Mouse (Mus musculus) T-cell, adult 2 months (primary cell): ENCODE measurements around the gene Grasp.

Experiments used
- DNase-seq: peaks from one replicate; pipeline ENCODE4 v3.0.0; 2022; ENCODE audit warnings: low spot score

Grasp gene

DNA sequence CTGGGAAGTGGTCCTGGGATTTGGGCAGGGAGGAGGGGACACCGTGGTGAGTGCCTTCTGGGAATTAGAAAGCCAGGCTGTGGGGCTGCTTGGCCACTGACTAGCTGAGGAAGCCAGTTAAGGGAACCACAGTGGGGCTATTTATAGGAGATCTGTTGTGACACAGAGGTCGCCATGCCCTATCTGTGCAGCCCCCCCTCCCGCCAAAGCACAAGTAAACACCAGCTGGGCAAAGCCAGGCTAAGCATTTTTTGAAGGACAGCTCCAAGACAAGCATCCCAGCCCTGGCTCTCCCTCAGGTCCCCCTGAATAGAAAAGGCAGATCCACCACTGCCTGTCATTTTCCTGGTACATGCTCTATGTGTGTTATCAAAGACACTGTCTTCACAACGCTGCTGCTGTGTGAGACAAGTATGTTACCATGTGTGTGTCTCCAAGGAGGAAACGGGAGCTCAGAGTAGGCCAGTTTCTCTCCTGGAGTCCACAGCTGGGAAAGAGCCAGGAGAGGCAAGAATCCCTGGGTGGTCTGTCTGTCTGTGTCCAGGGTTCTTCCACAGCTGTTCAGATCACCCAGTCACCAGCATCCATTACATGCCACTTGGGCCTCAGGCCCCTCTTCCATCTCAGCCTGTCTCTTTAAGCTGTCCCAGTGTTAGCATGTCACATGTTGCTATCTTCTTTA lies 24.2 kb downstream of the Grasp start:
- DNase-seq: no peak

DNA sequence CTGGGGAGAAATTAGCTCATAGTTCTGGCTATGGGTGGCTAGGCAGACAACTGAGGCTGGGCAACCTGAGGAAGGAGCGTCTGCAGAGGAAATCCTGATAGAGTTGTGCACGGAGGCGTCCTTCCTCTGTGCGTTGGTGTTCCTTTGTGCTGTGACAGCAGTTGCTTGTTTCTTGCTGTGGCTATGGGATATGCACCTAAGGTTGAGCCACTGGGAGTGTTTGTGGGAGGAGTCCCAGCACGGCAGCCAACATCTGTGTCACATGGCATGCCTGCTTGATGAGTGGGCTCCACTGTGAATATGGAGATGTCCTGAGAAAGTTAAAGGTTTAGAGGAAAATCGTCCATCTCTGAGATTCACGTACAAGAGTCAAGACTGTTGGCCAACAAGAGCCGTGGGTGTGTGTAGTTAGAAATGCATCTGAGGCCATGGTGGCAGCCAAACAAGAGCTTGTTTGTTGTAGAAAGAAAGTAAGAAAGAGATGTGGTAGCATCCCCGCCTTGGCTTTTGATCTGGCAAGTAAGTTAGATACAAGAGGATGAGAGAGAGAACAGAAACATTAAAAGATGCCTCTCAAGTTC lies 26.3 kb downstream of the Grasp start:
- DNase-seq: peak; percentile 37

DNA sequence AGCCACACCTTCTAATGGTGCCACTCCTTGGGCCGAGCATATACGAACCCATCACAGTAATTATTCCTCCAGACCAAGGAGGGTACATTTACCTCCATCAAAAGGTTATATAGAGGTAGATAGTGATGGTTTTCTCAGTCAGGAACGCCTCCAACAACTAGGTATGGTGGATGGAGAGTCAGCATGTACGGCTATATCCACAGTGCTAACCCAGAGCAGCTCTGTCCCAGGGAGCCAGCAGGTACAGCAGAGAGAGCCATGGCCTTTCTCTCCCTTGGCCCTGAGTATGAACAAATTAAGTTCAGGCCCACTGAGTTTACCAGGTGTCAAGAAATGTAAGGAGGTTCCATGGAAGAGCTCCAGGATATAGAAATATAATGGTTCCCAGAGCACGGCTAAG lies 27.9 kb downstream of the Grasp start:
- DNase-seq: no peak

DNA sequence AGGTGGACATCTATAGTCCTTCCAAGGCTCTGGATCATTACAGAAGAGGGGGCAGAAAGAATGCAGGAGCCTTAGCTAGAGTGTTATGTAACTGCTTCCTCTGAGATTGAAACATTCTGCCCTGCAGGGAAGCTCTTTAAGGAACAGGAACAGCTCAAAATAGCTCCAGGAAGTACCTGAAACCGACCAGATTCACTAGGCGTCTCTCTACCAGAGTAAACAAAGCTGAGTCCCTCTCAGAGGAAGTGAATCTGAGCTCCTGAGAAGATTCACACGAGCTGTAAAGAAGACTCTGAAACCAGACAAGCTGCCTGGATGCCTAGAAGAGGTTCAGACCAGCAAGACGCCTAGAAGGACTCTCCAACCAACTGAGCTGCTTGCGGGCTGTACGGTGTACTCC lies 28.6 kb downstream of the Grasp start:
- no peak for DNase-seq

DNA sequence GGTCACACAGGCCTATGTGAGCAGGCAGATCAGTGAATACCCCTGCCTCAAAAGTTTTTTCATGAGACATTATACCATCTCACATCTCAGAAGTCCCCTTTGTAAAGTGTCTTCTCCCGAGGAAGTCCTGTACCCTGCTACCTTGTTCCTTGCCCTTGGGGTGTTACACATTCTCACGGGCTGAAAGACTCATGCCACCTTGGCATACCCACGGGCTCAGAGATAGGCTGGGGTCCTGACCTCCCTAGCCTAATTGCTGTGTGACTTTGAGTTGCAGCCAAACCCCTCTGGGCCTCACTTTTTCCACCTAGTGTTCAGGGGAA lies 29.5 kb downstream of the Grasp start:
- no peak for DNase-seq

DNA sequence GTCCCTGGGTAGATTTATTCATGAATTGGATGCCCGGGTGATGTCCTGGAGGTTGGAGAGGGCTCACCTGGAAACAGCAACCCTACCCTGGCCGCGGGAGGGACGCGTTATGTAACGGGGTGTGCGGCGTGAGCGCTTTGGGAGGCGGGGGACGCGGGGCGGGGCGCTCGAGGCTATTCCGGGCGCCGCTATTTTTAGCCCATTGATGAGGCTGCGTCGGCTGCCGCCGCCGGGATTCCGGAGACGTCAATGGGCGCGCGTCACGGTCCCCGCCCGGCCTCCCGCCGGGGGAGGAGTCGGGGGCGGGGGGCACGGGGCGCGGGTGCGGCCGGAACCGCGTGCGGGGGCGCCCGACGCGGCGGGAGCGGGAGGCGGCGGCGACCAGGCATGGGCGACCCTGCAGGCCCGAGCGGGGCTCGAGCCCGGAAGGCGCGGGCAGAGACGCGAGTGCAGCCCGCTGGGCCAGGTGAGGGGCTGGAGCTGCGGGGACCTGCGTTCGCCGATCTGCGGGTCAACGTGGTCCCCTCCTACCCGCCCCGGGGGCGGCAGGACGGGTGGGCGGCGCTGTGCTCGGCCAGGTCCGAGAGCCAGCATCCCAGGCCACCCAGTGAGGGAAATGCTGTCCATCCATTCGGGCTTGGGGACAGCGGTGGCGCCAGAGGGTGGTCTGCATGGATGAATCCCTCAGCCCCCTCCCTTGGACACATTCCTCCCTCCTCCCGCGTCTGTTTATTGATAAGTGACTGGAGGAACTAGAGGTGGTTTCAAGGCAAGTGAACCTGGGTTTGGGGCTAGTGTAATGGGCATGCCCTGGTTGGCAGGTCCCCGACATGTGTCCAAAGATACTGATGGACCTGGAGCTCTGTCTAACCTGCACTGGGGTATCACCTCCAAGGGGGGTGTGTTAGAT lies 30.2 kb downstream of the Grasp start, which contains the start of gene Nr4a1:
TSS of gene Nr4a1 (plus strand) at position 384 of the 910 bp plus-strand sequence.
- peak; percentile 82 for DNase-seq

DNA sequence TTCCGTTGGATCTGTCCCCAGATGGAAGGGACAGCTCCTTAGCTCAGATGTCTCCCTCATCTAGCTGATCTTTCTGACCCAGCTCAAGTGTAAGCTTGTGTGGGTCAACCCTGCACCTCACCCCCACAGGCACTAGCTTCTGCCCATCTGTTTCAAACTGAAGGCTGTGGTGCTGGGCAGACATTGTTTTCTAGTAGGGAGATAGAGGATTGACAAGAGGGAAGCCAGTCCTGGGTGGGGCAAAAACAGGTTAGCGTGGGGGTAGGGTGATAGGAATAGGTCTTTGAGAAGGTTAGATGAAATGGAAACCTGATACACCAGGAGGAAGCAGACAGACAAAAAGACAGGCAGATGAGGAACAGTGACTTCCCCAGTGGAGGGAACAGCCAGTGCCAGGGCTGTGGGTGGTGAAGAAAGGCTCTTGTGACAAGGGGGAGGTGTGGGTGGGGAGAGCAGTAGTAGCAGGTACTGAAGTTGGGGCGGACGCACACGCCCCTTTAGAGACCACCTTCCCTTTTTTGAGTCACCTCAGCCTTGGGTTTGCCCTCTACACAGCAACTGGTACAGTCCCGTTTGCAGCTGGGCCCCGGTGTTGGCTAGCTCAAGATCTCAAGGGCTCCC lies 32.0 kb downstream of the Grasp start:
- DNase-seq: no peak

DNA sequence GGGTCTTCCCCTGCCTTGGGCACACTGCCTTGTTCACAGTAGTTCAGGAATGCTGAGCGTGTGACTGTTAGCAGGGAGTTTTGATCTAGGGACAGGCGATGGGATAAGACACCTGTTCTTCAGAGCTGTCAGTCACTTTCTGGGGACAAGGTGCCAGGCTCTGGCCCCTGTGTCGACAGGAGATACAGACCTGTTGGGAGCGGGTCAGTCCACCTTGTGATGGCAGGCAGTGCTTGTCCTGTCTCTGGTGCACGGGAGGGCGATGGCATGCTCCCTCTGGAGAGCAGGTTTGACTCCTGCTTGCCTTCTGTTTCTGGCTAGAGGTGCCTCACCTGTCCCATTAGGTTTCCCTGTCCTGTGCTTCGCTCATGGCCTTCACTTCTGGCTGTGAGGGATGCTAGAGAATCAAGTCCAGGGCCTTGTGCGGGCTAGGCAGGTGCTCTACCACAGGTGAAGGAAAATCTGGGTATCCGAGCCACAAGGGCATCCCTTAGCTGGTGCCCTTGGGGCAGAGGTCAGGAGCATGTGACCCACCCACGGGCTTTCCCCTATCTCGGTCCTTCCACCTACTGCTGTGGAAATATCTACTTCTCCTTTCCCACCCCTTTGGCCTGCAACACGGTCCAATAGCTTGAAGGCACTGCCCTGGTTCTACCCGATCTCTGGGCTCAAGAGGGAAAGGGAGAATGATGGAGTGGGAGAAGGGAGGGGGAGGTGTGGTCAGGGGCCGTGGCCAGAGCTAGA lies 32.6 kb downstream of the Grasp start:
- no peak for DNase-seq

DNA sequence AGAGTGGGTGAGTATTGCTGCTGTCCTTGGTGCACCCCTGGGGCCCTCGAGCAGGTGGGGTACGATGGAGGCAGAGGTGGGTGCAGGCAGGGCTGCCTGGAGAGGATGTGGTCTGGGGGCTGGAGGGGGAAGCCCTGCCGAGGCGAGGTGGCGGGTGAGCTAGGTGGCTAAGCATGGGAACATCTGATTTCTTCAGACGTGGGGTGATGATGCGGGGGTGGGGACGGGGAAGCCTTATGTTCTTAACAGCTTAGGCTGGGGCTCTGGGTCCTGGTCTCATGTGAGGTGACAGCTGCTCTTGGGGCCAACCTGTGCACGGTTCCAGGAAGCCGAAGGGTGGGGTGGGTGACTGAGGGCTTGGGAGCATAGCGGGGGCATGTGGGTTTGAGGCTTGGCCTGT lies 34.4 kb downstream of the Grasp start:
- peak; percentile 92 for DNase-seq

DNA sequence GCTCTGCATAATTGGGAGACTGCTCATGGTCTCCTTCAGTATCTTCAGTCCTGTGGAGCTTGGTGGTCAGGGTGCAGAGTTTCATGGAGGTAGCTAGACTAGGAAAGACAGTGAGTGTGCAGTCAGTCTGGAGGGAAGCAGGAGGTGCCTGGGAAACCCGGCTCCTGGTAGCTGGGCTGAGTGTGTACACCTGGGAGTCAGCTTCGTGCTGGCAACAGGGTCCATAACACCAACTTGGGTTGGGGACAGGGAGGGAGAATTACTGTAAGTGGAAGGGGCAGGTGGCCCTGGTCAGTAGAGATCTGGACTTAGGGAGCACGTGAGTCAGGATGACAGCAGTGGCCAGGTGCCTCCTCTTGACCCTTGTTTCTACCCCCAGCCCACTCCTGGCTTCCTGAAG lies 35.9 kb downstream of the Grasp start:
- DNase-seq: no peak

DNA sequence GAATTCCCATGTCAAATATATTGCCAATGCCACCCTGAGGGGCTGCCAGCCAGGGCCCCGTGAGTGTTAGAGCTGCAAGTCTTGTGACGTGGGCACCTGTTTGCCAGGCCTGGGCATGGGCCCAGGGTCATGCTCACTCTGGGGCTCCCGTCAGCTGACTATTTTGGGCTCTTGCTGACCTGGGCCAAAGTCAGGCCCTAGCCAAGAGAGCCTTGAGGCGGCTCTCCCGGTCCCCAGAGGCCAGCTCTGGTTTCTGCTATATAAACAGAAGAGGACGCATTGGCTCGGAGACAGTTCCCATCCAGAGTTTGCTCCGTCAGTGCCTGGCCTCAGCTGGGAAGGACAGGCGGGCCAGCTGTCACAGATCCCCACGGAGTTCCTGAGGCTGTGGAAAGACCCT lies 36.4 kb downstream of the Grasp start:
- DNase-seq: no peak

DNA sequence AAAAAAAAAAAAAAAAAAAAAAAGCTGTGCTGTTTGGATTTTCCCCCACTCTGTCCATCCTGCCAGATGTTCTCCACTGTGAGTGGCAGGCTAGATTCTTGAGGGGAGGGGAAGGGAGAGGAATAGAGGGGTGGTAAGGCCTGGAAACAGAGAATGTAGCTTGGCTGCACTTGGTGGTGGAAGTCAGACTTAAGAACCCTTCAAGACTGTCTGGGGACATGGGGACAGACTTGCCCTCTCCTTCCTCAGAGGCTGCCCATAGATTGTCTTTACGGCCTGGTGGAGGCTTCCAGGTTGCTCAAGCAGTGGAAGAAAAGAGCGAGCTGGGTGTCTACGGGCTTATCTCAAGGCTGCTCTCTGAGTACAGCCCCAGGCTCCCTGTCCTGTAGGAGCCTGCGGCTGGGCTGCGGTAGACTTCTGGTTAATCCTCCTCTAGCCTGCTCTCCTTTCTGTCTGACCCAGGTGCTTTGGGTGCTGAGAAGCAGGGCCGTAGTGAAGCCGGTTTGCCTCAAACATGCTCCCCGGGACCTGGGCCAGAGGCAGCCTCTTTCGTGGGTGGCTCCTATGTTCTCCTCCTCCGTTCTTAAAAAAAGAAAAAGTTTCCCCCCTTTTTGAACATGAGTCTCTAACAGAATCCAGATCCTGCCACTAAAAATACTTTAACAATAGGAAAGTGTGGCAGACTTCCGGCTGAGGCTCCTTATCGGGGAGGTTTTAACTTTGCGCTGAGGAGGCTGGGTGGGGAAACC lies 37.1 kb downstream of the Grasp start:
- DNase-seq: no peak

DNA sequence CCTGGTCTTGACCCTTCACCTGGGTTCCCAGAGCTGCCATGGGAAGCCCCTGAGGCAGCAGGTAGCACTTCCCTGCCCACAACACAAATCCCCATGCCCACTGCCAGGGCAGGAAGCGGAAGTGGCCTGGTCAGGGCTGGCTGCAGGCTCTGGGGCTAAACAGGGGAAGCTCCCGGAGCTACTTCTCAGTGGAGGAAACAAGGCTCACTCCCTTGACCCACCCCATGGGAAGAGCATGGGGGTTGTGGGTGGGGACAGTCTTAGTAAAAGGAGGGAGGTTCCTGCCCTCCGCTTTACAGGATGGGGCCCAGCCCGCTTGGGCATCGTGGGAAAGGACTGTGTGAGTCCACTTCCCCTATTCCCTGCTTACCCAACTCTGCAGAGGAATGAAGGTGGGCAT lies 38.5 kb downstream of the Grasp start:
- no peak for DNase-seq

DNA sequence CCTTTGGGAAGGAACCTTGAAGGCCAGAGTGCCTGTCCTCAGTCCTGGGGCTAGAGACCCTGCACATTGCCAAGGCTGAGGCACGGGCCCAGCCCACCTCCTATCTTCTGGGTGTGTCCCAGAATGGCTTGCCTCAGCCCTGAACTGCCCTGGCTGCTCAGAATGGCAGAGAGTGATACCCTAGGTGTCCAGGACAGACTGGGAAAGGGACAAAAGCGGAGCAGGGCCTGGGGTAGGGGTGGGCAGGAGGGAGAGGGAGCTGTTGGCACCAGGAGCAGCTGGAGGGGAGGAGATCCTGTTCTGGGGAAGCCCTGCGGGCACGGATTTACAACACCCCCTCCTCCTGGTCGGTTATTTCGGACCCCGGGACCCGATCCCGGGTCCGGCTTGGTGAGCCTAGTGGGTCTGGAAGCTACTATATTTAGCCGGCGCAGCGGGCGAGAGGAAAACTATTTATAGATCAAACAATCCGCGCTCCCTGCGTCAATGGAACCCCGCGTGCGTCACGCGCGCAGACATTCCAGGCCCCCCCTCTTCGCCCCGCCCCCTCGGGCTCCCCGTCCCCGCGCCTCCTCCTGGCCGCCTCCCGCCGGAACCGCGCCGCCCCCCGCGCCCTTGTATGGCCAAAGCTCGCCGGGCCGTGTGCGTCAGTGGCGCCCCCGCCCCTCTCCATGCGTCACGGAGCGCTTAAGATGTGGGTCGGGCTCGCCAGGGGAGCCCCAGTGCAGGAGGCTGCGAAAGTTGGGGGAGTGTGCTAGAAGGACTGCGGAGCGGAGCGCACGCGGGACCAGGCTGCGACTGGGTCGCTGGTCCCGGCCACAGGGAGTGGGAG lies 42.4 kb downstream of the Grasp start:
- DNase-seq: peak; percentile 99

DNA sequence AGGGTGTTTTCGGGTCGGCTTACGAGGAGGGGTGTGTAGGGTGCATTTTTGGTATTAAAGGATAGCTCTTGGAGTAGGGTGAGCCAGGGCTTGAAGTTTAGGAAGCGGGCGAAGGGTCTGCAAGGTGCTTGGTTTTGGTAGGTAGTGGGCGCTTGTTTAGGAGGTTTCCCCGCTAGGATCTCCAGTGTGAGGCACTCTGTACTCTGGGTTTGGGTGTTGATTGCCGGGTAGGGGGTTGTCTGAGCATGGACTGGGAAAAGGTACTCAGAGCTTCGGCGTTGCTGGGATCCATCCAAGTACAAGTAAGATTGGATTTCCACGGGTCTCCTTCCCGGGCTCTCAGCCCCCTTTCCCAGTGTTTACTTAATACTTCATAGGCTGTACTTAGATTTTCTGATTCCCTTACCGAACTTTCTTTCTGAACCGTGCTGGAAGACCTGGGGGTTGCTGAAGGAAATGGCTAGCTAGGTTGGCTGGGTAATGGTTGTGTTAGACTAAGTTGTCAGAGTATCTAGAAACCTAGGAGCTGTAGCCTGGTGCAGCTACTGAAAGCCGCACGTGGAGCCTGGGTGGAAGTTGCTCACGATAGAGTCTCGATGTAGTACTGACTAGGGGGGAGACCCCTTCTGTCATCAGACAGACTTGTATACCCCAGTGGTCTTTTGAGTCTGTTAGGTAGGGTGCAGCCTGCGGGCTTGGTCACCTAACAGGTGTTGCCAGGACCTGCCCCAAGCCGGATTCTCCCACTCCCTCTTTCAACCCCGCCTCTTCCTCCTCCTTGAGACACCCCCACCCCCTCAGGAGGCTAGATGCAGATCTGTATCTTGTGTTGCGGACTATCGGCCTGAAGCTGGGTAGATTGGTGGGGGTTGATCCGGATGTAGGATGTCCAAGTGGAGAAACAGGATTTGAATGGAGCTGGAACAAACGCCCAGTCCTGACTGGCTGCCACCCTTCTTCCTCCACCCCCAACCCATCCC lies 43.4 kb downstream of the Grasp start:
- peak; percentile 47 for DNase-seq

DNA sequence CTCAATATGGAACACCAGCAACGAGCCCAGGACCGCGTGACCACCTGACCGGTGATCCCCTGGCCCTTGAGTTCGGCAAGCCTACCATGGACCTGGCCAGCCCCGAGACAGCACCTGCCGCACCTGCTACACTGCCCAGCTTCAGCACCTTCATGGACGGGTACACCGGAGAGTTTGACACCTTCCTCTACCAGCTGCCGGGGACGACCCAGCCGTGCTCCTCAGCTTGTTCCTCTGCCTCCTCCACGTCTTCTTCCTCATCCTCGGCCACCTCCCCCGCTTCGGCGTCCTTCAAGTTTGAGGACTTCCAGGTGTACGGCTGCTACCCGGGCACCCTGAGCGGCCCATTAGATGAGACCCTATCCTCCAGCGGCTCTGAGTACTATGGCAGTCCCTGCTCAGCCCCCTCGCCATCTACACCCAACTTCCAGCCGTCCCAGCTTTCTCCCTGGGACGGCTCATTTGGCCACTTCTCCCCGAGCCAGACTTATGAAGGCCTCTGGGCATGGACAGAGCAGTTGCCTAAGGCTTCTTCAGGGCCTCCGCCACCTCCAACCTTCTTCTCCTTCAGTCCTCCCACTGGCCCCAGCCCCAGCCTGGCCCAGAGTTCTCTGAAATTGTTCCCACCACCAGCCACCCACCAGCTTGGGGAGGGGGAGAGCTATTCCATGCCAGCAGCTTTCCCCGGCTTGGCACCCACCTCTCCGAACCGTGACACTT lies 46.3 kb downstream of the Grasp start:
- DNase-seq: no peak

DNA sequence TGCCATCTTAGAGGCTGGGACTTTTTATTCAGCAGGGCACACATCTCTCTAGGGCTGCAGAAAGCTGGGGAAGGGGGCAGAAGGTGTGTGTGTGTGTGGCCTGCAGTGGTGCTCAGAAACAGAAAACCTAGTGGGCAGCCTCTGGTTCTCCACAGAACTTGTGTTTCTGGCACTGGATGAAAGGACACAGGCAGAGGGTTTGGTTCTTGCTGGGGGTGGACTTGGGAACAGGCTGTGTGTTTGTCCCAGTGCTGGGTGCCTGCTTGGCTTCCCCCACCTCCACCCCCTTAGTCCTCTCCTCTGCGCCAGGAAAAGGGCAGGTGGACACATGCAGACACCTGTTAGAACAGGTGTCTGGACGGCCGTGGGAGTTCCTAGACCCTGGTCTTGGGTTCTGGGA lies 47.1 kb downstream of the Grasp start:
- DNase-seq: no peak

DNA sequence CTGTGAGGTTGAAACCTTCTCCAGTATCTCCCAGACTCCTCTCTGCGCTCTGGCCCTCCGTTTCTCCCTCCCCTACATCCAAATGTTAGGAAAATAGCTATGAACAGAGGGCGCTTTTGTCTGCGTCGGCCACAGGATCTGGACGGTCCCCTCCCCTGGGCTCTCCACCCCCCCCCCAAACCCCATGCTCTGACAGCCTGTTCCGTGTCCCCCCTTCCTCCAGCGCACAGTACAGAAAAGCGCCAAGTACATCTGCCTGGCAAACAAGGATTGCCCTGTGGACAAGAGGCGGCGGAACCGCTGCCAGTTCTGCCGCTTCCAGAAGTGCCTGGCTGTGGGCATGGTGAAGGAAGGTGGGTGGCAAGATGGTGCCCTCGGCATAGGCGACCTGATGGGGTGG lies 47.5 kb downstream of the Grasp start:
- no peak for DNase-seq

DNA sequence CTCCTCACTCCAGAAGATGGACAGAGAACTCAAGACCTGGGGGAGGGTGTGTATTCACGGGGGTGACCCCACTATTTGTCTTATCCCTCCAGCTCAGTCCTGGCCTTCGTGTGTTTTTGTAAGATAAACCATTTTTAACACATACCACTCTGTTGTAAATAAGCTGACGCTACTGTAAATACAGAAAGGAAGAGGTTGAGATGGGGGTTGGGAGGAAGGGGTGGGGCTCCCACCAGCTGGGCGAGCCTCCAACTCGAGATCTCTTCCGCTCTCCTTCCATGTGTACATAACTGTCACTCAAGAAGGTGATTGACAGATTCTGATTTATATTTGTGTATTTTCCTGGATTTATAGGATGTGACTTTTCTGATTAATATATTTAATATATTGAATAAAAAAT lies 50.4 kb downstream of the Grasp start:
- DNase-seq: no peak
